Mouse (Mus musculus) forebrain, embryonic 16.5 days (tissue): ENCODE measurements at regions not wholly inside any gene's neighbourhood (a gene's known extent, or its start where the extent isn't known, plus 50 kb on each side); places are given as distances from the start of the nearest gene placed in this dataset.
A peak's percentile ranks its signal among the peaks of the same experiment; 100 is the strongest.
"Not testable (repeated sequence)": the region's sequence is repeated elsewhere in the genome, so short reads cannot be mapped to it uniquely, and the experiment has no call there.

Experiments used
- ATAC-seq: fragments of 200-750 bp; cut with Nextera tagmentation; 2 replicates; pipeline ENCODE4 v1.8.0; 2017; ENCODE audit warnings: mild to moderate bottlenecking, moderate library complexity
- H3K27ac ChIP-seq: fragments of 300-500 bp; sonication (generic); 2 replicates; pipeline ENCODE4 v1.5.1; 2014; ENCODE audit warnings: low read length, control low read depth
- H3K27me3 ChIP-seq: fragments of 300-500 bp; sonication (generic); replicated peaks from 2 replicates; pipeline ENCODE4 v1.6.1; 2014; ENCODE audit warnings: low read length; ENCODE audit not compliant: control insufficient read depth, insufficient read depth
- H3K36me3 ChIP-seq: fragments of 300-500 bp; sonication (generic); 2 replicates; pipeline ENCODE4 v1.6.1; 2014; ENCODE audit not compliant: control insufficient read depth, insufficient read depth
- H3K4me1 ChIP-seq: fragments of 300-500 bp; sonication (generic); replicated peaks from 2 replicates; pipeline ENCODE4 v1.6.1; 2014; ENCODE audit warnings: low read length; ENCODE audit not compliant: control insufficient read depth, insufficient read depth
- H3K4me2 ChIP-seq: fragments of 300-500 bp; sonication (generic); 2 replicates; pipeline ENCODE4 v1.6.1; 2014; ENCODE audit warnings: mild to moderate bottlenecking, low read length, control low read depth
- H3K4me3 ChIP-seq: fragments of 300-500 bp; sonication (generic); replicated peaks from 2 replicates; pipeline ENCODE4 v1.5.1; 2014; ENCODE audit warnings: mild to moderate bottlenecking, low read length, control low read depth
- H3K9ac ChIP-seq: fragments of 300-500 bp; sonication (generic); replicated peaks from 2 replicates; pipeline ENCODE4 v1.6.1; 2014; ENCODE audit warnings: low read depth, low read length, control low read depth
- H3K9me3 ChIP-seq: fragments of 300-500 bp; sonication (generic); 2 replicates; pipeline ENCODE4 v1.6.1; 2016; ENCODE audit warnings: low read length; ENCODE audit not compliant: control insufficient read depth
- WGBS: fragments of 180-500 bp; shearing (Covaris S2); extraction: QIAGEN DNeasy Blood & Tissue Kit; methylation state at CpG from one replicate; pipeline ENCODE4 v1.1.7; 2014; 5-methylcytosine and 5-hydroxymethylcytosine counted together

DNA sequence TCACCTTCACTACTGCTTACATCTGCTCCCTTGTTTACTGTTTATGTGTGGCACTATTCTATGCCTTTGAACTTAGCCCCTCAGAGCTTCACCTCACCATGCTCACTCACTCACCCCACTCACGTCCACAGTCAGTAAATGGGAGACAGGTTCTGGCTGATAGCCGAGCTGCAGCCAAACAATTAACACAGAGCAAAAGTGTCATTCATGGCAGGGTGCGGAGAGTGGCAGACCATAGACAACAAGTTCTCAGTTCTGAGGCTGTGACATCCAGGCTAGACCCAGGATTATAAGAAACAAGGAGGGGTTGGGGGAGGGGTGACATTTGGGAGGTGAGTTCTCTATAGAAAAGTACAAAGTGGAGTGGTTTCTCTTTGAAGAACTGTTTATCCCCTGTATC, 967.5 kb downstream of the Bcl11a start:
- H3K4me2 ChIP-seq = no peak overlapping the region

GRCm38 (mm10) chr11:25045977-25046376, 968.1 kb downstream of the Bcl11a start:
- no peak overlapping the region for H3K9ac ChIP-seq
- 37% methylated on average over 7 of the region's 7 CpGs for WGBS
- ATAC-seq = no peak

More for the DNA sequence above, 967.5 kb downstream of the Bcl11a start:
- Histone ChIP-seq H3K9me3 (no peaks in the 10 kb centered on the region), H3K36me3 (no peaks in the 10 kb centered on the region), H3K9ac (no peak overlapping the region), H3K27ac (no peak overlapping the region), H3K4me3 (no peak overlapping the region), H3K4me1 (peaks cover 9% of the 10 kb centered on the region), H3K27me3 (no peaks in the 10 kb centered on the region)
- 8% methylated on average over 3 of the region's 3 CpGs for WGBS
- ATAC-seq = peak; percentile 45; the same call in 1 of the 2 replicates

GRCm38 (mm10) chr11:25055698-25056097, 977.8 kb downstream of the Bcl11a start:
- 78% methylated on average over 2 of the region's 2 CpGs for WGBS
- no peak overlapping the region for H3K4me2 ChIP-seq
- no peak overlapping the region for H3K9ac ChIP-seq
- no peak for ATAC-seq
- H3K4me1 ChIP-seq = peaks cover 9% of the 10 kb centered on the region; the same call in 1 of the 2 replicates
- H3K4me3 ChIP-seq = no peak overlapping the region
- H3K36me3 ChIP-seq = no peaks in the 10 kb centered on the region
- H3K9me3 ChIP-seq = 0 out of 2 replicates have a peak, but pooled peaks cover 2% of the 10 kb centered on the region
- no peak overlapping the region for H3K27ac ChIP-seq
- no peaks in the 10 kb centered on the region for H3K27me3 ChIP-seq

More at GRCm38 (mm10) chr11:25045977-25046376, 968.1 kb downstream of the Bcl11a start:
- no peaks in the 10 kb centered on the region for H3K9me3 ChIP-seq
- no peaks in the 10 kb centered on the region for H3K36me3 ChIP-seq
- H3K27me3 ChIP-seq = no peaks in the 10 kb centered on the region
- H3K4me3 ChIP-seq = no peak overlapping the region
- peaks cover 8% of the 10 kb centered on the region for H3K4me1 ChIP-seq
- no peak overlapping the region for H3K4me2 ChIP-seq
- no peak overlapping the region for H3K27ac ChIP-seq

GRCm38 (mm10) chr11:25057093-25057521, 979.3 kb downstream of the Bcl11a start:
- peak overlapping the region; percentile 33 for H3K4me2 ChIP-seq
- H3K9ac ChIP-seq = no peak overlapping the region; the same call in 1 of the 2 replicates
- WGBS = 1% methylated on average over 7 of the region's 7 CpGs

GRCm38 (mm10) chr11:25057543-25057942, 979.7 kb downstream of the Bcl11a start:
- peak; percentile 15; the same call in 1 of the 2 replicates for ATAC-seq
- WGBS = 3% methylated on average over 2 of the region's 2 CpGs
- H3K9ac ChIP-seq = no peak overlapping the region

More at GRCm38 (mm10) chr11:25057093-25057521, 979.3 kb downstream of the Bcl11a start:
- H3K27me3 ChIP-seq = no peaks in the 10 kb centered on the region
- H3K4me3 ChIP-seq = no peak overlapping the region
- ATAC-seq = peak; percentile 73
- H3K9me3 ChIP-seq = 0 out of 2 replicates have a peak, but pooled peaks cover 2% of the 10 kb centered on the region
- no peak overlapping the region for H3K27ac ChIP-seq
- H3K4me1 ChIP-seq = peaks cover 9% of the 10 kb centered on the region; the same call in 1 of the 2 replicates
- H3K36me3 ChIP-seq = no peaks in the 10 kb centered on the region

GRCm38 (mm10) chr11:25063042-25063441, 985.2 kb downstream of the Bcl11a start:
- Histone ChIP-seq H3K9ac (no peak overlapping the region), H3K9me3 (no peaks in the 10 kb centered on the region), H3K36me3 (no peaks in the 10 kb centered on the region), H3K27ac (no peak overlapping the region), H3K4me1 (no peaks in the 10 kb centered on the region), H3K4me2 (no peak overlapping the region), H3K4me3 (no peak overlapping the region), H3K27me3 (no peaks in the 10 kb centered on the region)
- WGBS = 22% methylated on average over 4 of the region's 4 CpGs
- no peak for ATAC-seq

More at GRCm38 (mm10) chr11:25057543-25057942, 979.7 kb downstream of the Bcl11a start:
- Histone ChIP-seq H3K9me3 (0 out of 2 replicates have a peak, but pooled peaks cover 2% of the 10 kb centered on the region), H3K4me2 (no peak overlapping the region; the same call in 1 of the 2 replicates), H3K27ac (no peak overlapping the region), H3K27me3 (no peaks in the 10 kb centered on the region), H3K4me3 (no peak overlapping the region), H3K36me3 (no peaks in the 10 kb centered on the region), H3K4me1 (peaks cover 9% of the 10 kb centered on the region; the same call in 1 of the 2 replicates)

DNA sequence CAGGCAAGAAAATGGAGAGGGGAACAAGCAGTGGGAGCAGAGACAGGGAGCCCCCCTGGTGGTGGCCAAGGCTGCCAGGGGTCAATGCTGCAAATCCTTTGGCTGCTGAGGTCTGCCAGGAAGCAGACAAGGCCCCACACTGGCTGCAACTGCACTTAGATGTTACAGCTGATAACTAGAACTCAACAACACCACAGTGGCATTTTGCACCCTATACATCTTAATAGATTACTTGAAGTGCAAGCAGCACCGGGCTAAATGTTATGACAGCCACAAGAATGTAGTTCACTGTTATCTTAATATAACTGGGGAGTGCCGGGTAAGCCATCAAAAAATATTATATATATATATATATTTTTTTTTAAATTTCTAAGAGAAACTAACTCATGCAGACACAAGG, 986.1 kb downstream of the Bcl11a start:
- H3K9ac ChIP-seq = no peak overlapping the region
- no peaks in the 10 kb centered on the region for H3K4me1 ChIP-seq
- no peaks in the 10 kb centered on the region for H3K9me3 ChIP-seq
- H3K4me3 ChIP-seq = no peak overlapping the region
- WGBS = 84% methylated on average over 2 of the region's 2 CpGs
- no peak overlapping the region for H3K4me2 ChIP-seq
- no peak overlapping the region for H3K27ac ChIP-seq
- ATAC-seq = no peak
- H3K27me3 ChIP-seq = no peaks in the 10 kb centered on the region
- no peaks in the 10 kb centered on the region for H3K36me3 ChIP-seq

- H3K4me2 ChIP-seq, H3K4me3 ChIP-seq, H3K4me1 ChIP-seq, H3K27me3 ChIP-seq, H3K9ac ChIP-seq, H3K27ac ChIP-seq, H3K9me3 ChIP-seq, ATAC-seq, H3K36me3 ChIP-seq: not testable (repeated sequence)
- WGBS = 95% methylated on average over 3 of the region's 3 CpGs
Observed at GRCm38 (mm10) chr11:25099976-25100375, 1022.1 kb downstream of the Bcl11a start.

- no peaks in the 10 kb centered on the region for H3K36me3 ChIP-seq
- no peak overlapping the region for H3K4me3 ChIP-seq
- H3K4me1 ChIP-seq = no peaks in the 10 kb centered on the region
- no peak overlapping the region for H3K27ac ChIP-seq
- ATAC-seq = no peak
- H3K9me3 ChIP-seq = no peaks in the 10 kb centered on the region
- H3K4me2 ChIP-seq = no peak overlapping the region
- H3K9ac ChIP-seq = no peak overlapping the region
- 90% methylated on average over 8 of the region's 8 CpGs for WGBS
- H3K27me3 ChIP-seq = no peaks in the 10 kb centered on the region
Observed at GRCm38 (mm10) chr11:25104432-25104831, 1026.6 kb downstream of the Bcl11a start.

DNA sequence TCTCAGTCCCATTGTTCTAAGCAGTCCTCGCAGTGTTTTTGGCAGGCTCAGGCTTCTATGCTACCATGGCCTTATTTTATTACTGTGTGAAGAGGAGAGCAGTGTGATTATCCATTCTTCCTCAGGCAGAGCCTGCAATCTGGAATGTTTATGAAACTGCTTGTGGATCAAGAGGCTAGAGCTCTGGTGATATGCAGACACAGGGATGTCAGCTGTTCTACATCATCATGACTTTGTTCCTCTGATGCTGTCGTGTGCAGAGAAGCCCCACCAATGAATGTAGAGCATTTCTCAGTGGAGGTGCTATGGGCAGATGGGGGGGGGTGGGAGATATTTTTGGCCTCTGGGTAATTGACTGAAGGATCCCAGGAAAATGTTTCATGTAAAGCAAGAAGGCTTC, 1046.6 kb downstream of the Bcl11a start:
- Histone ChIP-seq H3K4me1 (no peaks in the 10 kb centered on the region), H3K27ac (no peak overlapping the region), H3K9me3 (no peaks in the 10 kb centered on the region), H3K4me2 (no peak overlapping the region), H3K36me3 (no peaks in the 10 kb centered on the region), H3K27me3 (no peaks in the 10 kb centered on the region), H3K4me3 (no peak overlapping the region), H3K9ac (no peak overlapping the region)
- 60% methylated on average over 2 of the region's 2 CpGs for WGBS
- no peak for ATAC-seq
